ENCODE assay signal across 9 mouse cellular contexts in the genomic region with DNA sequence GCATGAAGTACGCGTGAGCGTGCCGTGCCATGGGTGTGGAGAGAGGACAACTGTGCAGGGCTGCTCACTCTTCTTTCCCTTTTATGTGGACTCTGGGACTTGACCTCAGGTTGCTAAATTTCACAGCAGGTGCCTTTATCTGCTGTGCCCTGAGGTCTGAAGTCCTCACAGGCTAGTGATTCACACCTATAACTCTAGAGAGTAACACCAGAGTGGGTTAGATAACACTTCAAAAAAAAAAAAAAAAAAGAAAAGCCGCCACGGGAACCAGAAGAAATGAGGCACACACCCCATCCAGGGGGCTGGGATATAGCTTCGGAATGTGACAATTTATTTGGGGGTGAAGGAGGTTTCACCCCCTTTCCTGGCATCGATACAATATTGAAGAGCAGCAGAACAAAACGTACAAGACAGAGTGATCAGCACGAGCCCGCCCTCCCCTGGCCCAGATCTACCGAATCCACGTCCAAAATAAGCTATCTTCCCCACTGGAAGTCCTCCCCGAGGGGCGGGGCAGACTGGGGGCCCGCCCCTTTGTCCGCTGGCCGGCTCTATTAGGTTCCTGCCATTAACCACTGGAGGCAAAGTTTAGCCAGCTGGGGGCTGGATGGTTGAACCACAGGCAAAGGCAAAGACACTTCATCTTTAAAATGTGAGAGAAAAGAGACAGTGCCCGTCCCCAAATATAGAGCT. TPM values are rescaled to one million over a fixed set of nuclear protein-coding genes. Genes with fewer than 3 reads are reported as not detected.
DNase-seq lines count a peak whose midpoint lies in the region; ATAC-seq and TF ChIP-seq lines count a peak whose summit lies in the region.
"Had no signal": no experiment of that assay in that cellular context is flagged by ENCODE, and none has a peak within 500 bp of the region (broad histone marks: within the 10 kb centered on the region; RNA-seq: fewer than 3 reads in every experiment).

No protein-coding gene starts in this region.

- peaks cover 6% of the 10 kb centered on the region; the same call in 1 of the 2 replicates for H3K36me3 ChIP-seq in hindbrain, postnatal 0 days (ENCODE audit: insufficient read depth, low read length)
- peaks cover 40% of the 10 kb centered on the region for H3K36me3 ChIP-seq in hindbrain, embryonic 14.5 days (replicated peaks; ENCODE audit: control insufficient read depth, insufficient read depth)

- no peak overlapping the region for H3K4me2 ChIP-seq in hindbrain, postnatal 0 days (ENCODE audit: low read depth, low read length)
- no peak overlapping the region for H3K4me2 ChIP-seq in hindbrain, embryonic 14.5 days (replicated peaks)
- H3K4me2 ChIP-seq: embryonic facial prominence, embryonic 13.5 days had no signal

- TF ChIP-seq CTCF in hindbrain, postnatal 0 days (IDR thresholded peaks at IDR 0.05; ENCODE audit: low read depth) = no peak

- no peak overlapping the region for H3K27ac ChIP-seq in hindbrain, postnatal 0 days
- no peak overlapping the region for H3K27ac ChIP-seq in hindbrain, embryonic 14.5 days
- H3K27ac ChIP-seq: embryonic facial prominence, embryonic 13.5 days had no signal

- H3K9me3 ChIP-seq in hindbrain, postnatal 0 days (ENCODE audit: low read length) = no peaks in the 10 kb centered on the region
- no peaks in the 10 kb centered on the region for H3K9me3 ChIP-seq in hindbrain, embryonic 14.5 days (ENCODE audit: control insufficient read depth, low read length)
- H3K9me3 ChIP-seq: embryonic facial prominence, embryonic 13.5 days had no signal

- ATAC-seq in hindbrain, postnatal 0 days = no peak
- ATAC-seq in hindbrain, embryonic 14.5 days (ENCODE audit: low FRiP score) = no peak
- ATAC-seq in erythroid progenitor cell, adult 5-6 weeks (replicated peaks; ENCODE audit: low FRiP score, poor library complexity, severe bottlenecking) = peak; percentile 69

- H3K4me1 ChIP-seq in hindbrain, postnatal 0 days (ENCODE audit: insufficient read depth, low read length) = peaks cover 5% of the 10 kb centered on the region; the same call in 1 of the 2 replicates
- H3K4me1 ChIP-seq in hindbrain, embryonic 14.5 days (replicated peaks; ENCODE audit: control insufficient read depth, insufficient read depth, low read length) = peaks cover 40% of the 10 kb centered on the region; the same call in 1 of the 2 replicates

- 68% methylated on average over 19 of the region's 19 CpGs for WGBS in hindbrain, postnatal 0 days
- WGBS in hindbrain, embryonic 14.5 days = 74% methylated on average over 19 of the region's 19 CpGs

- no peaks in the 10 kb centered on the region for H3K27me3 ChIP-seq in hindbrain, postnatal 0 days (ENCODE audit: insufficient read depth, low read length)
- H3K27me3 ChIP-seq in hindbrain, embryonic 14.5 days (ENCODE audit: control insufficient read depth, insufficient read depth, low read length) = no peaks in the 10 kb centered on the region
- H3K27me3 ChIP-seq: embryonic facial prominence, embryonic 13.5 days had no signal

- peak; percentile 52 for DNase-seq in hindbrain, postnatal 0 days (ENCODE audit: low spot score)
- DNase-seq in hindbrain, embryonic 14.5 days (ENCODE audit: low spot score) = no peak
- peak; percentile 60 for DNase-seq in ES-CJ7 (ENCODE audit: low read depth, low spot score)
- peak; percentile 55 to 71 for DNase-seq in kidney, postnatal 36 days
- DNase-seq in embryo, embryonic 9.5 days (ENCODE audit: extremely low spot score) = no peak
- no peak for DNase-seq in thymus, postnatal 36 days
- DNase-seq in frontal cortex, postnatal 36 days (ENCODE audit: low spot score in 2 of 2) = no peak

- no peak overlapping the region for H3K4me3 ChIP-seq in hindbrain, postnatal 0 days (ENCODE audit: low read length)
- no peak overlapping the region for H3K4me3 ChIP-seq in hindbrain, embryonic 14.5 days (replicated peaks; ENCODE audit: low read length)
- H3K4me3 ChIP-seq: embryonic facial prominence, embryonic 13.5 days had no signal

- no peak overlapping the region for H3K9ac ChIP-seq in hindbrain, postnatal 0 days (replicated peaks; ENCODE audit: low read length)
- no peak overlapping the region for H3K9ac ChIP-seq in hindbrain, embryonic 14.5 days
- H3K9ac ChIP-seq: embryonic facial prominence, embryonic 13.5 days had no signal

RNA-seq across cellular contexts. Expression of a gene that starts 10.3 kb away (rescaled TPM):
- total RNA-seq in hindbrain, postnatal 0 days (2014; rRNA removed) = 5.4 and 12.6 TPM in 2 replicates
- polyA plus RNA-seq in hindbrain, postnatal 0 days (2015; fragmentation: Nextera tagmentation; extraction: Ambion mirVana) = 2.4 and 2.7 TPM in 2 replicates
- 1.4 and 5.5 TPM in 2 replicates for polyA plus RNA-seq in hindbrain, embryonic 14.5 days (2014; fragmentation: Nextera tagmentation; extraction: Ambion mirVana)
- not detected in 2 replicates for total RNA-seq in erythroid progenitor cell, adult 5-6 weeks (2015; ENCODE audit: low replicate concordance)
- not detected in 2 replicates for total RNA-seq in erythroid progenitor cell, adult 5-6 weeks (2017; ENCODE audit: low replicate concordance)

RNA-seq across cellular contexts. Expression of a gene that starts 10.8 kb away (rescaled TPM):
- 92.4 and 107 TPM in 2 replicates for total RNA-seq in hindbrain, postnatal 0 days (2014; rRNA removed)
- 51.6 and 56.6 TPM in 2 replicates for polyA plus RNA-seq in hindbrain, postnatal 0 days (2015; fragmentation: Nextera tagmentation; extraction: Ambion mirVana)
- polyA plus RNA-seq in hindbrain, embryonic 14.5 days (2014; fragmentation: Nextera tagmentation; extraction: Ambion mirVana) = 36.9 and 39.8 TPM in 2 replicates
- 13.8 and 20.2 TPM in 2 replicates for total RNA-seq in erythroid progenitor cell, adult 5-6 weeks (2015; ENCODE audit: low replicate concordance)
- total RNA-seq in erythroid progenitor cell, adult 5-6 weeks (2017; ENCODE audit: low replicate concordance) = 21.8 and 38.9 TPM in 2 replicates

RNA-seq across cellular contexts. Expression of a gene that starts 19.2 kb away (rescaled TPM):
- total RNA-seq in hindbrain, postnatal 0 days (2014; rRNA removed) = 226 and 245 TPM in 2 replicates
- 59.9 and 68.5 TPM in 2 replicates for polyA plus RNA-seq in hindbrain, postnatal 0 days (2015; fragmentation: Nextera tagmentation; extraction: Ambion mirVana)
- 20.9 and 24.8 TPM in 2 replicates for polyA plus RNA-seq in hindbrain, embryonic 14.5 days (2014; fragmentation: Nextera tagmentation; extraction: Ambion mirVana)
- not detected in 2 replicates for total RNA-seq in erythroid progenitor cell, adult 5-6 weeks (2015; ENCODE audit: low replicate concordance)
- 0.53 TPM in 1 of 2 replicates, not detected in the other for total RNA-seq in erythroid progenitor cell, adult 5-6 weeks (2017; ENCODE audit: low replicate concordance)

RNA-seq across cellular contexts. Expression of a gene that starts 46.1 kb away (rescaled TPM):
- total RNA-seq in hindbrain, postnatal 0 days (2014; rRNA removed) = 42.7 and 50.3 TPM in 2 replicates
- polyA plus RNA-seq in hindbrain, postnatal 0 days (2015; fragmentation: Nextera tagmentation; extraction: Ambion mirVana) = 54.0 and 56.7 TPM in 2 replicates
- polyA plus RNA-seq in hindbrain, embryonic 14.5 days (2014; fragmentation: Nextera tagmentation; extraction: Ambion mirVana) = 64.6 and 67.8 TPM in 2 replicates
- total RNA-seq in erythroid progenitor cell, adult 5-6 weeks (2015; ENCODE audit: low replicate concordance) = 1.8 TPM in 1 of 2 replicates, not detected in the other
- total RNA-seq in erythroid progenitor cell, adult 5-6 weeks (2017; ENCODE audit: low replicate concordance) = 0.30 and 1.7 TPM in 2 replicates

Comparison
In these comparisons a context has a peak if more than half of its experiments do, and no peak if none do; other contexts are left out.
1. DNase-seq: peak in hindbrain, postnatal 0 days (single experiment), ES-CJ7 (single experiment) and kidney, postnatal 36 days (2 of 2); none in hindbrain, embryonic 14.5 days (single experiment), embryo, embryonic 9.5 days (single experiment), thymus, postnatal 36 days (0 of 2) and frontal cortex, postnatal 36 days (0 of 2).
2. RNA of a gene that starts 19.2 kb away (total RNA-seq): 226 to 245 TPM in hindbrain, postnatal 0 days; 0.53 TPM in erythroid progenitor cell, adult 5-6 weeks; every median in the first group is over 100 times any median in the second.